Mouse (Mus musculus): ENCODE data around the gene Traf1.

DNA sequence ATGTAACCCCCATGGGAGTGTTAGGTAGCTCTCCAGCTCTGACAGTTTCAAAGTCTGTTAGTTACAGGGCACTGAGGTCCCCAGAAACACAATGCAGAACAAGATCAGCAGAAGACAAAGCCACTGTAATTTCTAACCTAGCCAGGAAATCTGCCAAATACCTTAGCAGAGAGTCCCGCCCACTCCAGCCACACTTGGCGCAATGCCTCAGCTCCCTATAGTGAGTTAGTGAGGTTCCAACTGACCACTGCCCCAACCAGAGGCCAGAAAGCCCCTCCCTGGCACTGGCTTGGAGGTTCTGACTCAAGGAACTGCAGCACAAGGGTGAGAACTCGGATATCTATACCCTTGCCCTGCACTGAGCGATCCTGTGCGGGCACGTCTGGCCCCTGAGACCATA lies 58.8 kb downstream of the Traf1 start:
- TF ChIP-seq CTCF (IDR thresholded peaks at IDR 0.05) (no peak), EP300 (IDR thresholded peaks at IDR 0.05) (no peak)

Data from lung, postnatal 0 days (tissue).